10 mouse cellular contexts compared by ENCODE assay signal in genomic region chr13:55177903-55178496, GRCm38 (mm10). TPM values are rescaled to one million over a fixed set of nuclear protein-coding genes. Genes with fewer than 3 reads are reported as not detected.
DNase-seq lines count a peak whose midpoint lies in the region; ATAC-seq lines count a peak whose summit lies in the region.
"Had no signal": no experiment of that assay in that cellular context is flagged by ENCODE, and none has a peak within 500 bp of the region (broad histone marks: within the 10 kb centered on the region; RNA-seq: fewer than 3 reads in every experiment).

No protein-coding gene starts in this region.

- no peak overlapping the region for H3K9ac ChIP-seq in kidney, embryonic 15.5 days

- no peak overlapping the region for H3K4me3 ChIP-seq in kidney, embryonic 15.5 days (replicated peaks)
- H3K4me3 ChIP-seq: megakaryocyte, embryonic 14.5 days had no signal

- 66% methylated on average over 4 of the region's 4 CpGs for WGBS in kidney, embryonic 15.5 days

- H3K27ac ChIP-seq in kidney, embryonic 15.5 days: 0 out of 2 replicates have a peak overlapping the region, but pooled peaks have one; percentile 2

- H3K4me2 ChIP-seq in kidney, embryonic 15.5 days: no peak overlapping the region

- H3K9me3 ChIP-seq in kidney, embryonic 15.5 days (replicated peaks): no peaks in the 10 kb centered on the region

- ATAC-seq in kidney, embryonic 15.5 days (replicated peaks; ENCODE audit: low FRiP score): no peak

- DNase-seq in adrenal gland, adult 2 months: peak; percentile 31
- no peak for DNase-seq in adrenal gland, postnatal 25 days
- DNase-seq in kidney, adult 18-20 months: no peak
- peak; percentile 35 for DNase-seq in 416B (ENCODE audit: low read depth)
- peak; percentile 68 for DNase-seq in gastrocnemius, postnatal 14 days
- no peak for DNase-seq in cerebellum, adult 11-12 months
- no peak for DNase-seq in testis, postnatal 10 days (ENCODE audit: low spot score)

- intact Hi-C loops in gastrocnemius, postnatal 14 days (cut with DNase I; ENCODE audit: low total_unique reads): loop anchor here (5.0 to 10.0 kb wide), 2 partner anchors 41 to 383 kb away; no protein-coding TSS in a partner anchor

- H3K36me3 ChIP-seq in kidney, embryonic 15.5 days: no peaks in the 10 kb centered on the region

- 0 out of 2 replicates have a peak, but pooled peaks cover 4% of the 10 kb centered on the region for H3K4me1 ChIP-seq in kidney, embryonic 15.5 days

- H3K27me3 ChIP-seq in kidney, embryonic 15.5 days: no peaks in the 10 kb centered on the region

RNA-seq across cellular contexts. Expression of gene Fgfr4, which starts 25.6 kb away (rescaled TPM):
- total RNA-seq in adrenal gland, adult 2 months (2021): 10 to 100 TPM; 29.4 to 41.2 TPM
- polyA plus RNA-seq in adrenal gland, adult 2 months (2012; rRNA removed): 46.5 and 82.7 TPM in 2 replicates
- total RNA-seq in adrenal gland, postnatal 25 days (2021): 35.6 and 60.4 TPM in 2 replicates
- 16.4 and 19.8 TPM in 2 replicates for polyA plus RNA-seq in kidney, embryonic 15.5 days (2015; fragmentation: Nextera tagmentation; extraction: Ambion mirVana)
- 1 to 10 TPM; 6.6 to 6.7 TPM for total RNA-seq in gastrocnemius, postnatal 14 days (2021)

RNA-seq across cellular contexts. Expression of gene Nsd1, which starts 31.6 kb away (rescaled TPM):
- total RNA-seq in adrenal gland, adult 2 months (2021): 10 to 100 TPM; 76.6 to 96.6 TPM
- polyA plus RNA-seq in adrenal gland, adult 2 months (2012; rRNA removed): 10.6 and 13.9 TPM in 2 replicates
- 121 and 142 TPM in 2 replicates for total RNA-seq in adrenal gland, postnatal 25 days (2021)
- 65.1 and 66.9 TPM in 2 replicates for polyA plus RNA-seq in kidney, embryonic 15.5 days (2015; fragmentation: Nextera tagmentation; extraction: Ambion mirVana)
- total RNA-seq in gastrocnemius, postnatal 14 days (2021): 10 to 100 TPM; 55.6 to 59.2 TPM

RNA-seq across cellular contexts. Expression of gene Gm17617, which starts 44.7 kb away (rescaled TPM):
- total RNA-seq in adrenal gland, adult 2 months (2021): not detected
- not detected in 2 replicates for polyA plus RNA-seq in adrenal gland, adult 2 months (2012; rRNA removed)
- not detected in 2 replicates for total RNA-seq in adrenal gland, postnatal 25 days (2021)
- not detected in 2 replicates for polyA plus RNA-seq in kidney, embryonic 15.5 days (2015; fragmentation: Nextera tagmentation; extraction: Ambion mirVana)
- total RNA-seq in gastrocnemius, postnatal 14 days (2021): not detected
- total RNA-seq: left cerebral cortex, adult 18-20 months had no signal

Comparison
In these comparisons a context has a peak if more than half of its experiments do, and no peak if none do; other contexts are left out.
1. DNase-seq: peak in adrenal gland, adult 2 months (single experiment), 416B (single experiment) and gastrocnemius, postnatal 14 days (single experiment); none in adrenal gland, postnatal 25 days (single experiment), kidney, adult 18-20 months (single experiment), cerebellum, adult 11-12 months (single experiment) and testis, postnatal 10 days (single experiment).